Mouse (Mus musculus) heart, adult 11 months (tissue): Measurements from ENCODE around the gene Zfr.
"Not testable (repeated sequence)": the region's sequence is repeated elsewhere in the genome, so short reads cannot be mapped to it uniquely, and the experiment has no call there.

Source experiments
- DNase-seq: peaks from one replicate; pipeline ENCODE4 v3.0.0; 2022

Gene Zfr

DNA sequence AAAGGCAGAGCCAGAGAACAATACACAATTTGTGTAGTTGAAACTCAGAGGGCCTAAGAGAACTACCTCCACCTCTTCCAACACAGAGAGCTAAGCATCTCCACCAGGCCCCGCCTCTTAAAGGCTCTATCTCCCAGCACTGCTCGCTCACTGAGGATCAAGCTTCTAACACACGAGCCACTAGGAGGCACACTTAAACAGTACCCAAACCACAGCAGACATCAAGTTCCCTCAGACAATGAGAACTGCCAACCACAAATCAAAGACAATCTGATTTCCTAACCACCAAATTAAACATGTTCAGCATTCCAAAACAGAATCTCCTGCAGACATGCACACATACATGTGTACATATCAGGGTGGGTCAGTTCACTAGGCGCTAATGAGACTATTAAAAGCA lies 9.4 kb upstream of the Zfr start:
- DNase-seq = no peak

GRCm38 (mm10) chr15:12108922-12109321 lies 8.7 kb upstream of the Zfr start:
- not testable (repeated sequence) for DNase-seq

GRCm38 (mm10) chr15:12111232-12111631 lies 6.4 kb upstream of the Zfr start:
- DNase-seq = no peak

- DNase-seq = no peak
Observed at GRCm38 (mm10) chr15:12113411-12113810, 4.2 kb upstream of the Zfr start.

GRCm38 (mm10) chr15:12114546-12114945 lies 3.1 kb upstream of the Zfr start:
- DNase-seq = peak; percentile 93

- no peak for DNase-seq
Observed at GRCm38 (mm10) chr15:12115722-12116230, 1.9 kb upstream of the Zfr start.

GRCm38 (mm10) chr15:12118093-12118431 lies 431 bp downstream of the Zfr start:
- no peak for DNase-seq

DNA sequence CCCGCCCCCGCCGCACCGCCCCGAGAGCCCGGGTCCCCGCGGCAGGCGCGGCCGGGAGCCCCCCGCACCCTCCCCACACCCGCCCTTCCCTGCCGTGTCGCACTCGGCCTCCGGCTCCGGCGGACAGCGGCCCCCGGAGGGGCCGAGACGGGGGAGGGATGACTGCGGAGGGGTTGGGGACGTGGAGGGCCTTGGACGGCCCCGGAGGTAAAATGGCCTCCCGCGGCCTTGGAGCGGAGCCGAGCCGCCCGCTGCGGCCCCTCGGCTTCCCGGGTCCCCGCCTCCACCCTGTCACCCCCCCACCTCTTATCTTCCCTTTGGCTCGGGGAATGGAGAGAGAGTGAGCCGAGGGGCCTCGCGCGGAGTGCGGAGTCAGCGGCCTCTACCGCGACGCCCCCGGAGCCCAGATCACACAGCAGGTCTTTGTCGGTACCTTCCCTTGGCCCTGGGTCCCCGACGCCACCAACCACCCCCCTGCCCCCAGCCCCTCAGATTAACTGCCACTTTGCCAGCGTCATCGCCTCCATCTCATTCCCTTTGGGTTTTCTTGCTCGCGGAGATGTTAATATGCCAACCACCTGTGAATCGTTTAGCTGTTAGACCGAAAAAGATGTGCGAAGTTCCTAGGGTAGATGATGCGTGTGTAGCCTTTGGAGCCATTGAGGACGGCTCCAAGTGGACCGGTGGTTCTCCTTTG lies 949 bp downstream of the Zfr start:
- peak; percentile 97 for DNase-seq

DNA sequence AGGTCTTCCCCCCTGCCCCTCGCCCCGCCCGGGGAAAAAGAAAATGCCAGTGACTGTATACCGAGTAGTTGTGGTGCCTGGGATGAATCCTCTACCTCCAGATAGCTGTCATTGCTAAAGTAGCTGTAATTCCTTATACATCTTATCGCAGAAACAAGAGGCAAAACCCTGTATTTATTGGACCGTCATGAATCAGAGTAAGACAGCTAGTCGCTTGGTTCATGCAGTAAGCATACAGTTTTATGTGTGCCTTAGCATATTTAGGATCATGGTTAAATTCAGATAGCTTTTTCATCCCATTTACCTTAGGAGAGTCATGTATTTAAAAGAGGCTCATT lies 1.5 kb downstream of the Zfr start:
- no peak for DNase-seq

DNA sequence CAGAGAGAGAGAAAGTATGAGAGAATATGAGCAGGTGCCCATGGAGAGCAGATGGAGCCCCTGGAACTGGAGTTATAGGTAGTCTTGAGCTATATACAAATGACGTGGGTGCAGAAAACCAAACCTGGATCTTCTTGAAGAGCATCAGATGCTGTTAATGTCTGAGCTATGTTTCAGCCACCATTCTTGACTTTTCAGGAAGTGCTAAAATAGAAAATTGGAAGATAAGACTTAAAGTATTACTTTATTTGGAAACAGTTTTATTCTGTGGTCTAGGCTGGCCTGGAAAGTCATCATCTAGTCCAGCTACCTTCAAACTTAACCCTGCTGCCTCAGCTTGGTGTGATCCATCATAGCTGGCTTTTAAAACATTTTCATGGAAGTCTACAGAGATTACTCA lies 7.3 kb downstream of the Zfr start:
- DNase-seq = no peak

- DNase-seq = not testable (repeated sequence)
Observed at GRCm38 (mm10) chr15:12130871-12131270, 13.2 kb downstream of the Zfr start.

GRCm38 (mm10) chr15:12134546-12134945 lies 16.9 kb downstream of the Zfr start:
- no peak for DNase-seq

DNA sequence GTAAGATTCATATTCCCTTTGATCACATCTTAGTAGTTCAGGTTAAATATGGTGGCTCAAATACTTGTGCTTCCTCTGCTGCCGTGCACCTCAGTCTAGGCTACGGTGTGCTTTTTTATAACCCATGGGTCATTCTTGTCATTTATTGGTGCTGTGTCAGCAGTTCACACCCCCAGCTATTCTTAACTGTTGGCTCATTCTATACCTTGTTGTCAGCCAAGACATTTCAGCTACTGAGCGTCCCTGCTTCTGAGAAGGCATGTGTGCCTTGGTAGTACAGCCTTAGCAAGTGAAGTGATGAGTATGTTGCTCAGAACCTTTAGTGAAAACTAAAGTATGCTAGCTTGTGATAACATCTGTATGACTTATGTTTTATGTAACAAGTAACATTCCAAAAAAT lies 17.7 kb downstream of the Zfr start:
- DNase-seq = peak; percentile 92

DNA sequence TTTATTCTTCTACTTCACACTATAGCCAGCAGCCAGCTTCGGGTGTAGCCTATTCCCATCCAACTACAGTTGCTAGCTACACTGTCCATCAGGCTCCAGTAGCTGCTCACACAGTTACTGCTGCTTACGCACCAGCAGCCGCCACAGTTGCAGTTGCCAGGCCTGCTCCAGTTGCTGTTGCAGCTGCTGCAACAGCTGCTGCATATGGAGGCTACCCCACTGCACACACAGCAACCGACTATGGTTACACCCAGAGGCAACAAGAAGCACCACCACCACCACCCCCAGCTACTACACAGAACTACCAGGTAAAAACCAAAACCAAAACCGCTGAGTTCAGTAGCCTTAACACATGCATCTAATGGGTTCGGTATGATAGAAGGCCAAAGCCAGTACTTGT lies 18.7 kb downstream of the Zfr start:
- DNase-seq = no peak

GRCm38 (mm10) chr15:12140985-12141729 lies 23.5 kb downstream of the Zfr start:
- DNase-seq = no peak

DNA sequence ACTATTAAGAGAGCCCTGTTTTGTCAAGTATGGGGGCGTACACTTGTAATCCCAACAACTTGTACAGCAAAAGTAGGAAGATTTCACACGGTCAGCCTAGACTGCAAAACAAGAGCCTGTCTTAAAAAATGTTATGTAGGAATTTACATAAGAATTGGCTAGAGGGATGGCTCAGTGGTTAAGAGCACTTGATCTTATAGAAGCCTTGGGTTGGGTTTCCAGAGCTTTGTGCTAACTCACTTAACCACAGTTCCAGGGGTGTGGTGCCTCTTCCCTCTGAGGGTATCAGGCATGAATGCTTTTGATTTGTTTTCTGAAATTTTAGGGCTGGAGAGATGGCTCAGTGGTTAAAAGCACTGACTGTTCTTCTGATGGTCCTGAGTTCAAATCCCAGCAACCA lies 29.8 kb downstream of the Zfr start:
- DNase-seq = no peak

- DNase-seq = no peak
Observed at GRCm38 (mm10) chr15:12149501-12149900, 31.9 kb downstream of the Zfr start.

GRCm38 (mm10) chr15:12153747-12154146 lies 36.1 kb downstream of the Zfr start:
- no peak for DNase-seq

DNA sequence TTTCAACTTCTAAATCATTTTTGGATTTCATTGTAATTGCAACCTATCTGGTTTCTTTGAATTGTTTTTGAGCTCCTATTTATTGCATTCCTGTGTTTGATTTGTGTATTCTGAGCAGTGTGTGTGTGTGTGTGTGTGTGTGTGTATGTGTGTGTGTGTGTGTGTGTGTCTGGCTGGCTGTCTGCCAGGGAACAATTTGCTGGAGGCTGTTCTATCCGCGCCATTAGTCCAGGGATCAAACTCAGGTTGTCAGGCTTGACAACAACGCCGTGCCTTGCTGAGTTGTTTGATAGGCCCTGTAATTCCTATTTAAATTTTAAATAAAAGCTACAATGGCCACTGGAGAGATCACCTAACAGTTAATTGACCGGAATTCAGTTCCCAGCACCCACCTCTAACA lies 60.5 kb downstream of the Zfr start:
- DNase-seq = peak; percentile 66

- peak; percentile 86 for DNase-seq
Observed at GRCm38 (mm10) chr15:12181181-12181805, 63.7 kb downstream of the Zfr start.

DNA sequence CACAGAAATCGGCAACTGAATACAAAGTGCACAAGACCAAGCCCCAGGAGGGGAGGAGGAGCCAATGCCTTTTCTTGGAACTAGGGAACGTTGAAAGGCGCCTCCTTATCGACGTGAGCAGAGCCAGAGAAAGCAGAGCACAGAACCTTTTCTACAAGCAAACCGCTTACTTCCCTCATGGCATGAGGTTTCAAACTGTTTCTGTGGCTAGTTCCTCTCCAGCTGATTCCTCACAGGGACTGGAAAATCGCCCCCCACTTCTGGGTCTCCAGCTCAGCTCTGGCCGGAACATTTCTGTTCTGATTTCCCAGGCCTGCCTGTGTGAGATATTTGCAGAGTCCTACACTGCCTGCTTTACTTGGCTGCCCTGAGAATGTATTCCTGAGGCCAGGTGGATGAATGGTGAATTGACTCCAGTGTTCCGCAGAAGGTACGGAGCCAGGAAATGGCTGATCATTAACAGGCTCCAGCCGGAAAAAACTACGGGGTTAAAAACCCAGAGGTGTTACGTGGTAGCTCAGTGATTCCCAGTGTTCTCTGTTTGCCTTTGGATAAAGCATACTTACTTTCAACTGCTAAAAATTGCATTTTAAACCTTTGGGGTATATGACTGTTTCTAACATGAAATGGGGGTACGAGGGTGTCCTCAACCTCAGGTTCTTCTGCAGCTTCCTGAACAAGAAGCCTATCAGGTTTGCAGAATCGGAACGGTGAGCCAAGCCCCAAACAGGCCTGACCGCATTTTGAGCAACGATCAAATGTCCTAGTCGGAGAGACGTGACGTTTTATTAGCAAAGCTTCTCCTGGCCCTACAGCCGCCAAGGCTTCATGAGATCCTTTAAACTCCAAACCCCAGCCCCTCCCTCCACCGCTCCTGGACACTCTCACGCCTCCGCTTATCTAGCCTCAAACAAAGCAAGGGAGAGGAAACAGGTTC lies 76.5 kb downstream of the Zfr start:
- peak; percentile 92 for DNase-seq

- peak; percentile 89 for DNase-seq
Observed at GRCm38 (mm10) chr15:12194817-12195735, 77.4 kb downstream of the Zfr start.
